Mouse (Mus musculus) urinary bladder, adult 18-20 months (tissue): Measurements from ENCODE around the gene Usp20.

Experiments used
- DNase-seq, 2 experiments: peaks; one replicate each; pipeline ENCODE4 v3.0.0; 2022; ENCODE audit warnings: low spot score in 2 of 2, mixed read lengths in 2 of 2

The Usp20 gene

GRCm38 (mm10) chr2:30985111-30986020 is 3.3 kb downstream of the Usp20 start:
- DNase-seq, result peak; percentile 77 to 80

DNA sequence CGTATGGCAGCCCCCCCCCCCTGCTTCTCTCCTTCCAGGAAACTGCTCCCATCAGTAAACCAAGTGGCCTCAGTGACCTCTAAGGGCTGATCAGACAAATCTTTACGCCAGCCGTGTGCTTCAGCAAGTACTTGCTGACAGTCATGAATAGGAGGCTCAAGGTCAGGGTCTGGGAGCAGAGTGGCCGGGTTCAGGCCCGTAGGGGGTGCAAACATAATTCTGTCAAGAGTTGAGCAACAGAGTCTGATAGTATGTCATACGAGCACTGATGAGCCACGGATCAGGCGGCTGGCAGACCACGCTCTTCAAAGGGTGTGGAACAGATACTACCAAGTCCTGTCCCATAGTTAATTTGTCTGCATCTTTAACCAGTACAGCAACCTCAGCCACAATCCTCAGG is 8.1 kb downstream of the Usp20 start:
- DNase-seq, result no peak

- no peak for DNase-seq
Observed at GRCm38 (mm10) chr2:30994853-30995252, 12.8 kb downstream of the Usp20 start.

GRCm38 (mm10) chr2:30995432-30995996 is 13.4 kb downstream of the Usp20 start:
- DNase-seq, result no peak

DNA sequence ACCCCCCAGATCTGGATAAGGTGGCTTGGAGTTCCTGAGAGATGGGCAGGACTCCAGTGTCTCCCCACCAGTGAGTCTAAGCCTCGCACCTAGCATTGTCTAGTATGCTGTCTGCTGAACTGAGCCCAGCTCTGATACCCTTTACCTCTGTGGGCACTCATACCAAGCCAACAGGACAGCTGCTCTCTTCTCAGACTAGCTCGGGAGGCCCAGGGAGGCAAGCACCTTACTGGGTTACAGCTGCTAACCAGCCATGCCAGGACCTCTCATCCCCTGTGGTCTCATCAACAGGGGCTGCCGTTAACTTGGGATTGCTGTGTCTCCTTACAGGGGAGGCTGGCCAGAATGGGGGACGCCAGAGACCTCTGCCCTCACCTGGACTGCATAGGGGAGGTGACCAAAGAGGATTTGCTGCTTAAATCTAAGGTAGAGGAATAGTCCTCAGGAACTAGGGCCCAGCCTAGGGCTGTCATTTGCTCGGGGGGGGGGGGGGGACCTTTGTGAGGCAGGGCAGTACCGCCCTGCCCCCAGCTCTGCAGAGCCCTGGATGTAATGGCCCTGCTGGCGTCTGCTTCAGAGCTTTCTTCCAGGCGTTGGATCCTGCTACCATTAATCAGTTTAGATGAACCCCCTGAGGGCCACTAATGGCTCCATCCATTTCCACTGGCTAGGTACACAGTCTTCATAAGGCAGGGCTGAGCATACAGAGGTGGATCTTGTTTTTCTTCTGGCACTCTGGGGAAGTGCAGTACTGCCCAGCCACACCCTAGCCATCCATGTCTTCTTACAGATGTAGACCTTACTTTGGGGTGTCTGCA is 16.6 kb downstream of the Usp20 start:
- DNase-seq, result no peak

DNA sequence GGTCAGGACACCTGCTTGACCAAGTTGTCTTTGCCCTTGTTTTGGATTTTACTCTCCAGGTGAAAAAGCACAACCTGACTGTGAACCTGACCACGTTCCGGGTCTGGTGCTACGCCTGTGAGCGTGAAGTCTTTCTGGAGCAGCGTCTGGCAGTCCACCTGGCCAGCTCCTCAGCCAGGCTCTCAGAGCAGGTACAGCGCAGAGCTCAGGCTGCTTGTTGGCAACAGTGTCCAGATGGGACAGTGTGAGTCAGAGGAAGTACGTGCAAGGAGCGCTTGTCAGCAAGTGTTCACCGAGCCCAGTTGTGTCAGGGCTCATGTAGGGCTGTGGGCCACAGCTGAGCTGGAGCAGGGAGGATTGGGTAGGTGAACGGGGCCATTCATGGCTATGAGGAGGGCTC is 20.8 kb downstream of the Usp20 start:
- DNase-seq, result no peak

DNA sequence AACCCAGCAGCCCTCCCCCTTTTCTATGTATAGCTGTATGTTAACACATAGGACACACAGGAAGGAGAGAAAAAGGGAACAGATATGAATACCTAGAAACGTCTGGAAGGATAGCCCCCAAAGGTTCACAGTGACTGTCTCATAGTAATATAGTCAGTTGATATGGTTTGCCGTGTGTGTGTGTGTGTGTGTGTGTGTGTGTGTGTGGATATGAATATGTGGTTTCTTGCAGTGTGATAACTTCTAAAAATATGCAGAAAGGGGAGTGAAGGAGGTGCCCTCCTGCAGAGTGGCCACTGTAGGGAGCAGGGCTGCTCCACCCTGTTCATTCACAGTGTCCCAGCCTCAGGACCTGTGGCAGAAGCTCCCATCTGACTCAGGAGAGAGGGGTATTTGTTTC is 23.4 kb downstream of the Usp20 start:
- no peak for DNase-seq

DNA sequence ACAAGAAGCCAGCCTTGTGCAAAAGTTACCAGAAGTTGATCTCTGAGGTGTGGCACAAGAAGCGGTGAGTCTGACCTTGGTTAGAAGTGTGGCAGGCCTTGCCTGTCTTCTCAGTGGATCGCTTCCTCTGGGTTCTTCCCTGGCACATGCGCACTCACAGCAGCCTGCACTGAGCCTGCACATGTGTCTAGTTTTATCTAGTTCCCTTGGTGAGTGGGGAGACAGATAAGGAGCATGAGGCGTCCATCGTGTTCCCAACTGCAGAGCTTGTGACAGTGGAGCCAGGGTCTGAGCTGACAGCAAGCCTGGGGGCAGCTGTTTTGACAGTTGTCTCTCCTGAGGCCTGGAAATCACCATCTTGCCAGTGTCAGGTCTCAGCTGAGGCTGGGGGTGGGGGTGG is 24.4 kb downstream of the Usp20 start:
- no peak for DNase-seq

- DNase-seq, result no peak
Observed at GRCm38 (mm10) chr2:31007208-31007607, 25.1 kb downstream of the Usp20 start.

GRCm38 (mm10) chr2:31013371-31014120 is 31.5 kb downstream of the Usp20 start:
- no peak for DNase-seq

GRCm38 (mm10) chr2:31017625-31018317 is 35.7 kb downstream of the Usp20 start:
- DNase-seq, result no peak

GRCm38 (mm10) chr2:31018519-31018918 is 36.4 kb downstream of the Usp20 start:
- DNase-seq, result no peak

GRCm38 (mm10) chr2:31019011-31019410 is 36.9 kb downstream of the Usp20 start:
- DNase-seq, result no peak

DNA sequence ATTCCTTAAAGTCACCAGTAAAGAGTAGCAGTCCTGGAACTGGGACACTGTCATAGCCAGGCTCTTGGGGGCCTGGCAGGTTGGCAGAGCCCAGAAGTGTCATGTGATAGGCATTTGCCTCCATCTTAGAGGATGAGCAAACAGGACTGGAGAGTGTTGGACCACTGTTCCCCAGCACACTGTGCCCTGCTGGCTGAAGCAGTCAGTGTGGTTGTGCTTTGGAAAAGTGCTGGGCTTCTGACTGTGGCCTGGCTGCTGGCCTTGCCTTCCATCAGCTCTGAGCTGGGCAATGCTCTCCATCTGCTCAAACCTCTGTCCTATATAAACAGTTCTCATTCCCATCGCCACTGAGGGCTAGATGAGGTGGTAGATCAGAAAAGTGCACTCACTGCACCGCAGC is 38.1 kb downstream of the Usp20 start:
- DNase-seq, result no peak

DNA sequence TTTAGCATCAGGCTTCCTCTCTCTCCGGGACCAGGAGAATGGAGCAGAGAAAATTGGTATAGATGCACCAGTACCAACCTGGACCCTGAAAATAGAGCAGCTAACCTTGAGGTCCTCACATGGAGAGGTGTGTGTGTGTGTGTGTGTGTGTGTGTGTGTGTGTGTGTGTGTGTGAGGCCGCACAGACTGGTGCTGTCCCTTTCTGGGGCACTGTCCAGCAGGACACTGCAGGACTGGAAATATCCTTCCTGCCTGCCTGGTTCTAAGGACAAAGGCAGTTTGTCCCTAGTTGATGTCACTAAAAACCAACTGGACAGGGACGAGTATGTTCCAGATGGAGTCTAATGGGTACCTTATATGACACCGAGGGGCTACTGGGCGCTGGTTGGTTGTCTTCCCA is 41.9 kb downstream of the Usp20 start:
- no peak for DNase-seq

DNA sequence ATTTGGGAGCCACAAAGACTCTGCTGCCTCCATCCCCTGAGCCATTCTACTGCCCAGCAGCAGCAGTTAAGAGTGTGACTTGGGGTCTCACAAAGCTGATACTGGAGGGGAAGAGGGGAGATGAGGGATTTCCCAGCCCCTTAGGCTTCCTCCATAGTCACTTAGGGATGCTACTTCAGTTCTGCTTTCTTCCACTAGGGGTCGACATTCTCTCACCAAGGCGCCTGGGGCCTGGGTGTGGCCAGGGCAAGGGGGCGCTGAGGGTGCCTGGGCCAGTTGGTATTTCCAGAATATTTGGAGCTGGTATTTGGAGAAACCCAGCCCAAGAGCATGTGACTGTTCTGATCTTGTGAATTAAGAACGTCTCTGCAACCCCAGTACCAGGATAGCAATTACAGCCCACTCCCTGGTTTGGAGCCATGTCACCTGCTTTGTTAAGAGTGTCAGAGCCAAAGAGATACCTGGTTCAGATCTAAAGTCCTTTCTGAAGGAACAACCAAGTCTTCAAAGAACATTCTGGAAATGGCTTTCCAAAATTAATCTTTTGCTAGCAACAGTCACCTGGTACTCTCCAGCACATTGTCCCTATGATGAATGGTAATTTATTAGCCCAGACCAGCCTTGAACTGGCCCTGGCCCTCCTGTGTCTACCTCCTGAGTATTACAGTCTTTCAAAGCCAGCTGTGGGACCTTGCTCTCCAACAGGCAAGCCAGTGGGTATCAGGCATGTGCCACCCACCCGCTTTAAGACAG is 42.7 kb downstream of the Usp20 start:
- peak; percentile 27 to 33 for DNase-seq

DNA sequence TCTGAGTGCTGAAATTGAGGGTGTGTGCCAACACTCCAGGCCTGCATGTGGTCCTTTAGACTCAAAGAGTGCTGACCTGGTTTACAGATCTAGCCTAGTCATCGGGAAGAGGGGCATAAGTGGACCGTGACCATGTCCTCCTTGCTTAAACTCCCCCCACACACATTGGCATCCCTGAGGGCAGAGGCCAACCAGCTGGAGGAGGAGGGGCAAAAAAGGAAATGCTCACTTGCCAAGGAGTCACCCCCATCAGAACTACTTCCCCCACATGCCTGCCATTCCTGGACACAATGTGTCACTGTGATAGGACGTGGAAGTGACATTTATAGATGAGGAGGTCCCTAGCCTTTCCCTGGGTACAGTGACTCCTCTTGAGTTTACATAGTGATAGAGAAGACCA is 43.4 kb downstream of the Usp20 start:
- no peak for DNase-seq

- DNase-seq, result no peak
Observed at GRCm38 (mm10) chr2:31026642-31027041, 44.6 kb downstream of the Usp20 start.

DNA sequence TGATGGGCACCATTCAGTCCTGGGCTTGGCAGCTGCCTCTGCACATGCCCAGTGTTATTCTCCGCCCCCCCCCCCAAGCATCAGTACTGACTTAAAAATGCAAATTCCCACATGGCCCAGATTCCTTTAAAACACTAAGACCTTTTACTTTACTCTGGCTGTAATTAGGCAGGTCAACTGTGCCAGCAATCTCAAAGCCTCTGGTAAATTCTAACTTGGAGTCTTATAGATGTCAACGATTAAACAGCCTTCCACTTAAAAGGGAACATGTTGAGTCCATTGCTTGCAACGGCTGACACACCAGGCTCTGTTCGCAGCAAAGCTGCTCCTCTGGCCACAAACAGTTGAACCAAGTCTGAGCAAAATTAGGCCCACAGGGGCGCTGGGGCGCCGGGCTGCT is 49.9 kb downstream of the Usp20 start:
- no peak for DNase-seq

GRCm38 (mm10) chr2:31036811-31037210 is 54.7 kb downstream of the Usp20 start:
- DNase-seq, result no peak
